Mouse (Mus musculus) liver, adult (tissue): ENCODE measurements around the gene Rpl36-ps4.

Experiments
- GATA4 ChIP-seq: IDR thresholded peaks from 2 replicates; pipeline ENCODE4 v1.6.1; 2014; ENCODE audit warnings: mild to moderate bottlenecking, low read length; ENCODE audit not compliant: insufficient replicate concordance

The Rpl36-ps4 gene

GRCm38 (mm10) chr17:87903213-87903612, 17.6 kb upstream of the Rpl36-ps4 start:
- no peak for TF ChIP-seq GATA4

- TF ChIP-seq GATA4: no peak
Observed at GRCm38 (mm10) chr17:87903725-87904124, 17.1 kb upstream of the Rpl36-ps4 start.

- TF ChIP-seq GATA4: no peak
Observed at GRCm38 (mm10) chr17:87915386-87915785, 5.4 kb upstream of the Rpl36-ps4 start.

- no peak for TF ChIP-seq GATA4
Observed at GRCm38 (mm10) chr17:87918121-87918520, 2.7 kb upstream of the Rpl36-ps4 start.

GRCm38 (mm10) chr17:87934326-87934725, 13.5 kb downstream of the Rpl36-ps4 start:
- TF ChIP-seq GATA4: no peak

DNA sequence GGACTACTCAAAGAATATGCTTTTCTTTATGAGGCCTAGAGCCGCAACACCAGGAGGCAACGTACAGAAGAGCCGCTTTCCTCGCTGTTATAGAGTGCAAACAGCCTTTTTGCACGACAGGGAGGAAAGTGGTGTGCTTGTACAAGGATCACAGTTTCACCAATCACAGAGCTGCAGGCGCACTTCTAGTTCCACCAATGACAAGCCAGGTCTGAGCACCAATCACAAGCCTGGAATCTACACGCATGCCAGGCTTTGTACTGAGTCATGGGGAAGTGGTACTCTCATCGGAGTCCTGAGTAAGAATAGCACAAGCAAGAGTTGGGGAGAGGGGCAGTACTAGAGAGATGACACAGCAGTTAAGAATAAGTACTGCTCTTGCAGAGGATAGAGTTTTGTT, 14.0 kb downstream of the Rpl36-ps4 start:
- TF ChIP-seq GATA4: no peak

DNA sequence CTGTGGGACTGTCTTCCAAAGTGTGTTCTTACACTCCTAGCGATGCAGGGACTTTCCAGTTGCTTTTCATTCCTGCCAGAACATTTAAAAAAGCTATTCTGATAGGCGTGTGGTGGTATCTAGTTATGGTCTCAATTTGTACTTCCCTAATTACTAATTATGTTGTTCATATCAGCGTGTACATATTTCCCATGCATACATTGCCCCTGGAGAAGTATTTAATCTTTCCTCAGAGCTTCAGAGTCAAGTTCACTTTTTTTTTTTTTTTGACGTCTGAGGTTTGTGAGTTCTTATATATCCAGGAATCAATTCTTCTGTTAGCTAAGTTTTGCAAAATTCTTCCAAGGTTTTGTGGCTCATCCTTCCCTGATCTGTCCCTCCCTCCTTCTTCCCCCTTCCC, 15.4 kb downstream of the Rpl36-ps4 start:
- no peak for TF ChIP-seq GATA4

- no peak for TF ChIP-seq GATA4
Observed at GRCm38 (mm10) chr17:87948965-87949584, 28.3 kb downstream of the Rpl36-ps4 start.

- no peak for TF ChIP-seq GATA4
Observed at GRCm38 (mm10) chr17:87957096-87957840, 36.5 kb downstream of the Rpl36-ps4 start.

- no peak for TF ChIP-seq GATA4
Observed at GRCm38 (mm10) chr17:87958283-87958682, 37.5 kb downstream of the Rpl36-ps4 start.

DNA sequence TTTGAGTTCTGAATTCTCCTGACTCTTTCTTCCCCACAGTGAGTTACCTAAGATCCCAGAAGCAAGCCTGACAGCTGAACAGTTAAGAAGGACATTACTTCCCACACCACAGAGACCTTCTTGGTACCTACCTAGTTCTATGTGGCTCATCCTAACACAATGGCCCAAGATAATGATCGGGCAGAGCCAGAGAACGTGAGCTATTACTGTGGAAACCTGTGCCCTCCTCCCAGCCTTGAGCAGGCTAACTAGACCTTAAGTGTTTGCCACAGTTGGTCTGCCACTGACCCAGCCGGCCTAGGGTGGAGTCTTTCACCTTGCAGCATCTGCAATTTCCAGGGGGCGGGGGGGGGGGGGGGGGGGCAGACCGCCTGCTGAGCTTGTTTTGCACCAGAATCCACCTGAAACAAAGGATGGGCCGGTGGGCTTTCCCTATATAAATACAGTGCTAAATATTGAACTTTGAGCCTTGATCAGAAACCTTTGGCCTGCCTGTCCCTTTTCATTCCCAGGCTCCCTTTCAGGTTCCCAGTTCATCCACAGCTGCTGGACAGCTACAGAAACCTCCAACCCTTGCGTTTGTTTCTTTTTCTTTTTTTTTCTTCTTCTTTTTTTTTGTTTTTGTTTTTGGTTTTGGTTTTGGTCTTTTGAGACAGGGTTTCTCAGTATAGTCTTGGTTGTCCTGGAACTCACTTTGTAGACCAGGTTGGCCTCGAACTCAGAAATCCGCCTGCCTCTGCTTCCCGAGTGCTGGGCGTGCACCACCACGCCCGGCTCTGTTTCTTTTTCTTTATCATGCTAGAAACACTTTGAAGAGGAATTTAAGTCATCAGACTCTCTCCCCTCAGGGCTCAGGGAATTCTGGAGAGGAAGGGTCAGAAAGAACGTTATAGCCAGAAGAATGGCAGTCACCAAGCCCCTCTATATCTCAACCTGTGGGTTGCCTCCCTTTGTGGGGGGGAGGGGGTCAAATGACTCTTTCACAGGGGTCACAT, 42.6 kb downstream of the Rpl36-ps4 start:
- TF ChIP-seq GATA4: no peak
